Mouse (Mus musculus) kidney, postnatal 4 days (tissue): Measurements from ENCODE around the gene Car5a.

Source experiments
- DNase-seq, 2 experiments: peaks; one replicate each; pipeline ENCODE4 v3.0.0; 2021; ENCODE audit warnings: mixed read lengths in 2 of 2

Car5a gene

GRCm38 (mm10) chr8:121877828-121878480, 66.8 kb downstream of the Car5a start:
- DNase-seq = peak; percentile 50 to 65

- DNase-seq = peak in 1 of 2 experiments; percentile 42
These were observed 67.5 kb downstream of the Car5a start for GRCm38 (mm10) chr8:121877212-121877611.

GRCm38 (mm10) chr8:121875517-121875916, 69.2 kb downstream of the Car5a start:
- DNase-seq = no peak

- peak; percentile 49 to 58 for DNase-seq
These were observed 69.7 kb downstream of the Car5a start for GRCm38 (mm10) chr8:121875045-121875444.

GRCm38 (mm10) chr8:121874031-121874430, 70.7 kb downstream of the Car5a start:
- peak; percentile 80 to 86 for DNase-seq

GRCm38 (mm10) chr8:121871833-121872440, 72.8 kb downstream of the Car5a start:
- DNase-seq = peak in 1 of 2 experiments; percentile 47

- no peak for DNase-seq
These were observed 74.5 kb downstream of the Car5a start for GRCm38 (mm10) chr8:121870190-121870589.

GRCm38 (mm10) chr8:121868896-121869295, 75.8 kb downstream of the Car5a start:
- DNase-seq = no peak

GRCm38 (mm10) chr8:121868196-121868595, 76.5 kb downstream of the Car5a start:
- no peak for DNase-seq
